Mouse (Mus musculus) brain, embryonic 14.5 days (tissue): ENCODE results near the gene Haus3.

Source experiments
- CTCF ChIP-seq: fragments of 200-500 bp; IDR thresholded peaks from 2 replicates; pipeline ENCODE4 v1.5.1; 2012; ENCODE audit warnings: inconsistent platforms, mild to moderate bottlenecking, moderate library complexity, borderline replicate concordance; ENCODE audit not compliant: insufficient read depth, insufficient read length; ENCODE audit errors: extremely low read depth
- POLR2A ChIP-seq: fragments of 200-500 bp; IDR thresholded peaks from 2 replicates; pipeline ENCODE4 v1.6.1; 2012; ENCODE audit warnings: mild to moderate bottlenecking, inconsistent platforms, borderline replicate concordance; ENCODE audit not compliant: poor library complexity, insufficient read depth, insufficient read length, severe bottlenecking; ENCODE audit errors: extremely low read depth

GRCm38 (mm10) chr5:34119121-34119856, 50.0 kb downstream of the Haus3 start:
- TF ChIP-seq CTCF: no peak
- TF ChIP-seq POLR2A: no peak
